Mouse (Mus musculus): ENCODE results near the gene Zfp365.

The Zfp365 gene

DNA sequence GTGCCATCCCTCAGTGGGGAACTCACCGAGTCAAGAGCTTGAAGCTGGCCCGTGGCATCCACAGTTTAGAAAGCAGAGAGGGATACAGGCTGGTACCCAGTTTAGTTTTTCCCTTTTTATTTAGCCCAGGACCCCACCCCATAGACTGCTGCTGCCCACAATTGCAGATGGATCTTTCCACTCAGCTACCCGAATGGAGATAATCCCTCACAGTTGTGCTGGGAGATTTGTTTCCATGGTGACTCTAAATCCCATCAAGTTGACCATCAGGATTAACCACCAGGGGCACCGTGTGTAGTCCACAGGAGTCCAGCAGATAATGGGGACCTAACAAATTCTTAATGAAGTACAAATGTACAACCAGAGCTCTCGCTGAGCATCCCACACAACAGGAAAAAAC lies 11.3 kb downstream of the Zfp365 start:
- no peak for DNase-seq

DNA sequence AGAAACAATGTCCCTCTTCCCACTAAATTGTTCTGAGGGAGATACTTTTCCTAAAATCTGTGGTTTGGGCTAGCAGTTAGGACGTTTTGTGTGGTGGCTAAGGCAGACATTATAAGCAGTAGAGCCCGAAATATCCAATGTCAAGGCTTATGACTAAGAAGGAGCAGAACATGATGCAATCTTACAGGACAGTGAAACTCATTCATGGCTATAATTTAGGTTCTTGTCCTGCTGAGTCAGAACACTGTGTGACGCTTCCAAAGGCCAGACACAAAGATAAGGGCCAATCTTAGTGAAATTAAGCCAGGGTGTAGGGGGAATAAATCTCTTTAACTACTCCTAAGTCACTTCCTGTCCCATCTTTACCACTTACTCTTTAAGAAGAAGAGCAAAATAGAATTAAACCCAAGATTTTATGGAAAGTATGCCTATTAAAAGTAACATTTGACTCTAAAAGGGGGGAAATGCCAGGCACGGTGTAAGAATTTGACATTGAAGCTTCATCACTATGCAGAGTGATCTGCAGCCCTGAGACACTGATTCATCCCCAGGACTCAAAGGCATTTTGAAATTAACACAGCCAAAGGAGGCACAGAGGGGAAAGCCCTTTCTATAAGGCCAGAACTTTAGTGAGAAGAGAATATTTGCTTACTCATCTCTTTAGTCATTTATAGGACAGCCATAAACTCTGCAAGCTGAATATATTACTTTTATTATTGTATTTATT lies 13.3 kb downstream of the Zfp365 start:
- DNase-seq: no peak

DNA sequence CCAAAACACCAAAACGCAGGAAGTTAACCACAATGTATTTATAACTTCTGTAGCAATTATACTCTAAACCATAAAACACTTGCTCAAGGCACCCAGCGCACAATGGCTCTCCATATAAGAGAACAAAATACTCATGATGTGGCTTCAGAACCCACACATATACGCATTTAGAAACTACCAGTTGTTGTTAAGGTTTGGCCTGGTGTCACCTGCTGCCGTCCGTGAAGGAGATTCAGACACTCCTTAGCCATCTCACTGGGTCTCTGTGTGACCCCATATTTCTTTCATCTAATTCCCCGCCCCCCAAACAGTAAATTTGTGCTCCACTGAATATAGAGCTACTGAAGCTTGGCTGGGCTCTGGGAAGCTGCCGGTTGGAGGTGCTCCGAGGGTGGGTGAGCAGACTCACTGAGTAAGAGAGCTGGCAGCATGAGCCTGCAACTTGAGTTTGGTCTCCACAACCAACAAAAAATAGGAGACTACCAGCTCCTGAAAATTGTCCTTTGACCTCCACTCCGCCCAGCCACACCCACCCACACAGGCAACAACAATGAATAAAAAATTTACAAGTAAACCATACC lies 14.0 kb downstream of the Zfp365 start:
- no peak for DNase-seq

DNA sequence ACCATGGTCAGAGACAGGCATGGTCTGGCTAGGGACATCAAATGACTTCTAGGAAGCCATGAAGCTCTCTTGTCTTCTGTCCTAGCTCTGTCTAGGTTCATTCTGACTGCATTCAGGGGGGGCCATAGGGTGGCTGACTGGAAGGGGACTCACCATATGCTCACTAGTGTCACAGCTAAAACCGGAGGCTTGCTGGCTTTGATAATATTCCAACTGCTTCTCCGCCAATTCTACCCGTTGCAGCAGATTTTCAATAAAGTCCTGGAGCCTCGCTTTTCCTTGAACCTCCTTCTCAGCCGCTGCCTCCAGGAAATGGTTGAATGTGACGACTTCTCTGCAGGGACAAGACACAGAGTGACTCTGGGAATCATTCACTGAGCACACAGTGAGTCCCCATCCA lies 15.2 kb downstream of the Zfp365 start:
- no peak for DNase-seq

DNA sequence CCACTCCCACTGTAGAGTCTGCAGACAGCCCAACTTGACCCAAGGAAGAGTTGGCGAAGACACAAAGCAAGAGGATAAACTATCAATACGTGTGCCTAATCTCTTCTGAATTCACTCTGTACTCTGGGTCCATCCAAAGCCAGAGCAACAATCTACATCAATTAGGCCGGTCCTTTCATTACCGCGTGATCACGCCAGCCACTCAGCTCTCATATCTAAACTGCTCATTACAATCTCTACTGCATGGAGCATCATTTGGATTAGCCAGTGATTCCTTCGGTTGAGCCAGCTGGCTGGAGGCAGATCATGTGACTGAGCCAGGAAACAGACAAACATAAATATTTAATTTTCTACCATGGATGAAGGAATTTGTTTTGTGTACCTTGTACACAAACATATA lies 17.8 kb downstream of the Zfp365 start:
- DNase-seq: no peak

DNA sequence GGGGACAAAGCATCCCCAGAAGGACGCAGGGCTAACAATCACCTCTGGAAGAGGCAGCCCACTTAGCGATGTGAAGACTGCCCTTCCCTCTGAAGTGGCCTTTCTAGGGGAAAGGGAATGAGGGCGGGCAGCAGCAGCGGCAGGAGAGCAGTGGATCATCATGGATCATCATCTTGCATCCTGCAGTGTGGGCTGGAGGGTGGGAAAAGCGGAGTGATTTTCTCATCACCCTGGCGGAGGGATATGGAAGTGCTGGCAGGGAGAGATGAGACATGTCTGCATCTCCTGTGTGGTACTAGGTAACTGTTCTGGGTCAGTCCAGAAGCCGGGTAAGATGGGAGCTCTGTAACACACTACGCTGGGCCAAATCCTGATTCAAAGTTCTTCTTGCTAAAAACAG lies 18.4 kb downstream of the Zfp365 start:
- no peak for DNase-seq

DNA sequence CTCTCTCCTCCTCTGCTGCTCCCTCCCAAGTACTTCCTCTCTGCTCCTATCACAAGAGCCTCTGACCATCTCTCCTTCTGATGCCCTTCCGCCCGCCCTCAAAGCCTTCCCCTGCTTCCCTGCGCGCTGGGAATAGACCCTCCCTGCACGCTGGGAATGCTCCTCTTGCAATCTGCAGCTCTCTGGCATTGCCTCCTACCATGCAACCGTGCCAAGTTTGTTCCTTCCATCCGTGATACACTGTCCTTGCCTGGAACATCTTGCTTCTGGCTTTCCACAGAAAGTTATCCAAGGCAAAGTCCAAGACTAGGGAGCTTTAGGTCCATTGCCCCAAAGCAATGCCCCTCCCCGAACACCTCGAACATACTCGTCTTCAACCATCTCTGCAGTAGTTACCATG lies 19.2 kb downstream of the Zfp365 start:
- DNase-seq: no peak

DNA sequence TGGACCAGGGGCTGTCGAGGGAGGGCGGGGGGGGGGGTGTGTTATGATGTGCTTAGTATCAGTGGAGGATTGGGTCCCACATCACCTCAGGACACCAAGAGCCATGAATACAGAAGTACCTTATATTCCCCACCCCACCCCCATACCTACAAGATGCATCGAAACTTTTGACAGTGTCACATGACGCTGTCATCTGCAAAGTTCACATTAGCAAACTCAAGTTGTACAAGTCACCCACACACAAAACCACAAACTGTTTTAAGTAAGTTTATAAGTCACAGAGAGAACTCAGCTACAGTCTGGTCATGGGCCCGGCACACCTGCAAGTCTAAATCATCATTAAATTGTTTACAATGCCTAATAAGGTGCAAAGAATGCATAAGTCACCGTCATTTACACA lies 21.3 kb downstream of the Zfp365 start:
- DNase-seq: no peak

DNA sequence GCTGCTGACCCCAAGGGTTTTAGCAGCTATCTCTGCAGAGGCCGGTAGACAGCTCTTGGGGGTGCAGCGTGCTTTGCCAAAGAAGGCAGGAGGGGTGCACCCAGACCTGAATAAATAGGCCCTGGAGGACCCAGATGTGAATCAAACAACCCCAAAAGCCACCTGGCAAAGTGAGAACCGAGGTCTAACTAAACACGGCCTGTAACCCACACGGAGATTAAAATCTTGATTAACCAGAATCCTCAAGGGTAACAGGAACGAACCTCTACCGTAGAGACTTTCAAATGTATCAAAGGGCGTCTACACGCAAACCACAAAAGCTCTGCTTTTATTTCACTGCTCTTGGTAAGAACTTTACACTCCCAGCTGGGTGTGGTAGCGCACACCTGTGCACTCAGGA lies 24.5 kb downstream of the Zfp365 start:
- no peak for DNase-seq

DNA sequence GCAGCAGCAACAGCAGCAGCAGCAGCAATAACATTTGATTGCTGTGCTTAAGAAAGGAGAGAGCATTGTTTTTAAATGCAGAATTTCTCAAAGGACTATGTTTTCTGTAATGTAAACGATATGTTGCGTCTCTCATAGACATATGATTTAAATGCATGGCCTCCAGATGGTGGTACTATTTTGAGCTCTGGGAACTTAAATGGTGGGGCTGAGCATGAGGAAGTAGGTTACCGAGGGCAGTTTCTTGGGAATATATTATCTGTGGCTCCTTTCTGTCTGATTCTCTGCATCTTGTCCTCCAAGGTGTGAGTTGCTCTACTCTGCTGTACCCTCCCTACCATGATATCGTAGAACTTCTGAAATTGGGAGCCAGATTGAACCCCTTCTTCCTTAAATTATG lies 31.8 kb downstream of the Zfp365 start:
- no peak for DNase-seq

DNA sequence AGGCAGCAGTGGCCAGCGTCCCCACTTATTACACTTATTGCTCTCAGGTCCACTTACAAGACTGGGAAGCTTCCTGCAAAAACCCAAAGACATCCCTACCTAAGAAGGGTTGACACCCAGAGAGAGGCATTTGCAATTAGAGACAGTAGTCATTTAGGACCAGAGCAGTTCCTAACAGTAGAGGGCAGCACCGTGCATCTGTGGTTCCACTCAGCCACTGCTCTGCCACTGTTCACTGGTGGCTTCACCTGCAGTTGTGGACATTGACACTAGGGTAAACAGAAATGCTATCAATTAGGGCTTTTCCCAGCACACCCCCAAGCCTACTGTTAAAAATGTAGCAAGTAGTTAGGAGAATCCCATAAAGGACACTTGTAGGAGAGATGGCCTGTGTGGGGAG lies 40.7 kb downstream of the Zfp365 start:
- DNase-seq: peak; percentile 81

DNA sequence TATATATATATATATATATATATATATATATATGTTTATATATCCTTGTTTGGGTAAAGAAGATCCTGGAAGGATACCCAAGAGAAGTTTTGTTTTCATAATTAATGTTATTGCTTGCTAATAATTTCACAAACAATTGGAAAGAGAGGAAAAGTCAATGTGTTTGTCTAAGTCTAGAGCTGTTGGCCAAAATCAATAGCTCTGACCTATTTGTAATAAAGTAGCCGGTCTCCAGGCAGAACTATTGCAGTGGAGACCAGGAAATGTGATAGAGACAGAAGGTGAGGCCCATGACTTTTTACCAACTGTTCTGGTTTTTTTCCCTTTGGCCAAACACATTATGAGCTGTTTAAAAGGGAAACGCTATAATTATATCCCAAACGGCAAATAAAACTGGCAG lies 44.2 kb downstream of the Zfp365 start:
- DNase-seq: no peak

DNA sequence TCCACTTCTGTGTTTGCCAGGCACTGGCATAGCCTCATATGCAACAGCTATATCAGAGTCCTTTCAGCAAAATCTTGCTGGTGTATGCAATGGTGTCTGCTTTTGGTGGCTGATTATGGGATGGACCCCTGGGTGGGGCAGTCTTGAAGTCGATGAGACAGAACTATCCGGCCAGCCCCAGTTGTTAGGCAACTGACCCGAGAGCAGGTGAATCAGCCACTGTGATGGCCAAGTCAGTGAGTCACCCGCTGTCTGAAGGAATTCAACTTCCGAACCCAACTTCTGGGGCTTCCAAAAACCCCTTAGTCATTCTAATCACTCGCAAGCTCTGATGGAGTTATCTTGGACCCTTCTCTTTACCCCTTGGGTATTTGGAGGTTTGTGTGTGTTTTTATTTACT lies 46.6 kb downstream of the Zfp365 start:
- no peak for DNase-seq

DNA sequence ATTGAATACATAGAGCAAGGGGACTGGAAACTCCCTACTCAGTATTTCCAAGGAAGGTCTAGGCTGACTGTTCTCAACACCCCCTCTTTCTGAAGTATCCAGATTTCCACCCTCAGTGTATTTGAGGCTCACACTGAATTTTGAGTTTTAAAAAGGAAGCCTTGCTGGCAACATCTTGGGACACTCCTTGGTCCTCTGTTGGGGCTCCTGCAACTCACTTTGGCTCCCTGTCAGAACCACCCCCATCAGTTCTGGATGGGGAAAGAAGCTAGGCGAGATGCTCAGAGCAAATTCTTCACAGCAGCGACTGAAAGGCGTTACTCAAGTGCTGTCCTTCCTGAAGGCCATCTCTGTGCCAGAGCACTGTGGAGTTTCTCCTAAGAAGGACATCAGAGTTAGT lies 47.4 kb downstream of the Zfp365 start:
- no peak for DNase-seq

DNA sequence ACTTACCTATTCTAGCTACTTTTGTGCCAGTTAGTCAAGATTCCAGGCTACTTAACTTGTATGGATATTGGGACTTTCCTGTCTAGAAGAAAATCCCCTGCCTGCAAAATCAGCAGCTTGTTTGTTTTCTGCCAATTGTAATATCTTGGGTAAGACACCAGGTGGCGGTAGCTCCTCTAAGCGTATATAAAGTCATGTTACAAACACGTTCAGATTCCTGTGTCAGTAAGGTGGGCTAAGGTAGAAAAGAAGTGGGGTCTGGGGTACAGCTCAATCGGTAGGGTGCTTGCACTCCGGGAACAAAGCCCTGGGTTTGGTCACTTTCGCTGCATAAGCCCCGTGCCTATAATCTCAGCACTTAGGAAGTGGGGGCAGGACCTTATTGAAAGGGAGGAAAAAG lies 50.1 kb downstream of the Zfp365 start:
- DNase-seq: peak; percentile 41

DNA sequence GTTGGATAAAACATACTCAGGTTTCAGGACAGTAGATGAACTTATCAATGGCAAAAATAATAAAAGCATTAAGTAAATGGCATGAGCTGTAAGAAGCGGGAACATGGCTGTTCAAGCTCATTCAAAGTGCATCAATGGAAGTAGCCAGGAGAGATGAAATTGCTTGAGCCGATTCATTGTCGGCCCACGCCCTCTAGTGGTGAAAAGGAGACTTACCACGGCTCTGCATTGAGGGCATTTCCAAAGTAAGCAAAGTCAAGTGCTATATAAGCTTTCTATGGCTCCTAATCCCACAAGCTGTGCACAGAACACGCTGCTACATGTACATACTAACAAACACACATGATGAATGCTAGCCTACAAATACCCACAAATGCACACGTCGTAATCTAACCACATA lies 53.6 kb downstream of the Zfp365 start:
- DNase-seq: peak; percentile 84

DNA sequence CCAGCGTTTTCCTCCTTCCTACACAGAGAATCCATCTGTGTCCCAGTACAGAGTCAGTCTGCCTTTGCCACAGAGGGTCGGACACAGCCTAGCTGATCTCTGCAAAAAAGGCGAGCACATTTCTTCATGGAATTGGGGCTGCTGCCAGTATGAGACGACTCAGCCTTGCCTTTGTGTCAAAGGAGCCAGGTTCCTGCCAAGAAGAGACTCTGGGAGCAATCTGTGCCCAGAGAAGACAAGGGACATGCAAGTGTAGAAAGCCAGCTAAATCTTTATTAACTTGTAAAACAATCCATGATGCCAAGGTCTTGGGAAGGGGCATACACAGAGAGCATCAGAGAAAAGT lies 54.9 kb downstream of the Zfp365 start:
- peak; percentile 16 for DNase-seq

DNA sequence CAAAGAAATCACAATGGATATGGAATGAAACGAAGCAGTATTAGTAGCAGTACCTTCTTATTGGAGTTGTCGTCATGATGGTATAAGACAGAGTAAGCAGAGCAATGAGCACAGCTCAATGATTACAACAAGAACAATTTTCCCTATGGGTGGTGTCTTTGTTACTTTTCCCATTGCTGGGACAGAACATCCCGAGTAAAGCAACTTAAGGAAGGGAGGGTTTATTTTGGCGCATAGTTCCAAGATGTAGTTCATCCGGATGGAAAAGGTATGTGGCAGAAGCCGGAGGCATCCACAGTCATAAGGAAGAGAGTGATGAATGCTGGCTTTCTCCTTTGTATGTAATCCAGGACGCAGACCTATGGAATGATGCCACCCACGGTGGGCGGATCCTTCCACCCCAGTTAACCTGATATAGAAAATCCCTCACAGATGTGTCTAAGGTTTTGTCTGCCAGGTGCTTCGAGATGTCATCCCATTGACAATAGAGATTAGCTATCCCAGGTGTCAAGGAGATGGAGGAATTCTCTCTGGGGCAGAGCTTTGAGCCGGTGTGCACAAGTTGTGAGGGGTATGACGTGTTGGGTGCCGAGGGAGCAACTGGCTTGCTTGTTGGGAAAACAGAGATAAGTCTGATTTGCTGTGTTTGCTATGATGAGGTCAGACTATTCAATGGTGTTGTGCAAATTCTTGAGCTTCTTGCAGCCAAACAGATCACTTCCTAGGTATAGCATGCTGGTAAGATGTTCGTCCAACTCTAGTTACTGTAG lies 55.5 kb downstream of the Zfp365 start:
- no peak for DNase-seq

DNA sequence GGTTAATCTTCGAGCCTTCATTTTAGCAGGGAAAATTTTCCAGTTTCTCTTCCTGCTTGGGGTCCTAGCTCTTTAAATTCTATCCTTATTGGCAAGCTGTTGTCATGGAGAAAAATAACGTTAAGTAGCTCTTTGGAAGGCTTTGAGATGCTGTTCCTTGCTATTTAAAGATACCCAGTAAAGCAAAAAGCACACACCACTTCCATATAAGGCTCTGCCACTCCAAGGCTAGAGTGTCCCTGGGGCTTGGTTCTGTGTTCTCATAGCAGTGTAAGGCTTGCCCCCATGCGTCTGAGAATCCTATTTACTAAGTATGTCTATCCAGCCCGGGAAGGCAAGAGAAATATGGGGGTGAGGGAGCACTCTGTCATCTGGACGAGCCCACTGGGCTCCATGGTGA lies 56.7 kb downstream of the Zfp365 start:
- no peak for DNase-seq

DNA sequence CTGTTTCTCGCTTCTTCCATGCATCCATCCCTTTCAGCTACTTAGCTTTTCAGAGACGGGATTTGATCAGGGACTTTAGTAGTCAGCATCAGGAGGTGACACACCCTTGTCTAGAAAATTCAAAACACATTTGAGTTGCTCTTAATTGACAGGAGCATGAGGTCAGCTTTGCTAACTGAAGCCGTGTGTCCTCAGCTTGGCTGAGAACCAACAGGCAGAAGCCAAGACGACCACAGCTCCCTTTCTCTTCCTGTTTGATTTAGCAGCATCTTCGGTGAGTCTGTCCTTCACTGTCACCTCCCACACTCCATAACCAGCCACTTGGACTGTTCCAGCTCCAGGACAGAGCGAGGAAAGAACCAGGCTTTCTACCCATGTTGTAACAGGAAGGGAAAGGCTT lies 60.1 kb downstream of the Zfp365 start:
- no peak for DNase-seq

DNA sequence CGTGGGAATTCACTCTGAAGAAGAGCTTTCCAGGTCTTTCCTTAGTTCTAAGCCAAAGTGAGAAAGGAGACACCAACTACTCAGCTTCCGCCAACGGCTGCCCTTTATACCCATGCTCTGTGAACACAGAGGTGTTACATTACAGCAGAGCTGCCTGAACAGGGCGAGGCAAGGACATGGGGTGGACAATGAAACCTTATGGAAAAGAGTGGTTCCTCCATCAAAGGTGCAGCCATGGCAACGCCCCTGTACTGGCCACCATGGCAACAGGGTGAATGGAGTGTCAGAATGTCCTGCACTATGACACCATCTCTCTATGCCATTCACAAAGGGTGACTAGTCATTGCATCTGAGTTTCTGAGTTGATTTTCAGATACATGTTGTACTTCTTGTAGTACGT lies 61.4 kb downstream of the Zfp365 start:
- DNase-seq: no peak

DNA sequence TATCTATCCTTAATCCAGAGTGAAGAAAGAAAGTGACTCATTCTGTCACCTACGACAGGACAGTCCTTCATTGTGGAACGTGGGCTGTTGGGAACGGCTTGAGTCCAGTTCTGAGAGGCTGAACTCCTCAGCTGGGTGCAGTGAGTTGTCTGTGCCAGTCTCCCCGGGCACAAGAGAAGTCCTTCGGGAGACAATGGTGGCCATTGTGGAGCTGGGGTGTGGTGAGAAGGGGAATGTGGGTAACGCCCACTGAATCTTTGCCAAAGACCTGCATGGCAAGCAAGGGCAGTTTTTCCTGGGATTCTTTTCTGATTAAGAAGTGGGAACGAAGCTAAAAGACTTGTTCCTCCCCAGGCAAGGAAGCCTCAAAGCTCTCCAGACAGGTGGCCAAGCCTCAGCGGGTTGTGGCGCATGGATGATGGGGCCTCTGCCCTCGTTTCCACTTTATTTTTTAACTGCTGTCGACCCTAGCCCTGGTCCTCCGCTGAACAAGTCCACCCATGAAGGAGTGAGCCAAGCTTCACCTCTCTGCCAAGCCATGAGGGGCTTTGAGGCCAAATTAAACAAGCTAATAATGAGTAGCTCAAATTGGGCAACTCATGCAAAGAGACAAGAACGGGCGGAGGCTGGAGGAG lies 66.3 kb downstream of the Zfp365 start:
- DNase-seq: peak; percentile 43

DNA sequence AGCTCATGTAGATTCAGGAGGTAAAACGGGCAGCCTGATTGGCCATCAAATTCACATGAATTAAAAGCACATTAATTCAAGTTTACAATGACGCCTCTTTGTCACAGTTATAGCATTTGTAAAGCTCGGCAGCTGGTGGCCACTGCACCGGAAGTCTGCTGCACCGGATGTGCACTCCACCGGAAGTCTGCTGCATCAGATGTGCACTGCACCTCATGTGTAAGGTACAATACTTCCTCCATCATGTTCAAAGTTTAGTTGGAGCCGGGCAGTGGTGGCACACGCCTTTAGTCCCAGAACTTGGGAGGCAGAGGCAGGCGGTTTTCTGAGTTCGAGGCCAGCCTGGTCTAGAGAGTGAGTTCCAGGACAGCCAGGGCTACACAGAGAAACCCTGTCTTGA lies 70.9 kb downstream of the Zfp365 start:
- no peak for DNase-seq

DNA sequence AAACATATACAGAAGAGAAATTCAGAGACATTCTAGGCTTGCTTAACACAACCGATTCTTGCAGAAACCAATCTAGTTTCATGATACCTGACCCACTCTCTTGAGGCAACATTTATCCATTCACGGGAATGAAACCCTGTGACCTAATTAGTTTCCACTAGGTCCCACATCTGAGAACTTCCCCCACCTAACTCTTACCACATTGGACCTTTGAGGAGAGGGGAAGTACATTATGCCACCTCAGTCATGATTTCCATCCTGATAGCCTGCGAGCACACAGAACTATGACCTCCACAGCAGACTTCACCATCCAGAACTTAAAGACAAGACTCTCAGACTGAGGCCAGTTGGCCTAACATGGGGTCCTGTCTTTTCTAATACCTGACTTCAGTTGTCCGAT lies 71.7 kb downstream of the Zfp365 start:
- DNase-seq: no peak

Measured in lung, postnatal 10 days (tissue).